Comparison of ENCODE assay signal across 14 mouse cellular contexts in genomic region chr9:48055246-48055645, GRCm38 (mm10).
DNase-seq lines count a peak whose midpoint lies in the region; ATAC-seq lines count a peak whose summit lies in the region.
"Had no signal": no experiment of that assay in that cellular context is flagged by ENCODE, and none has a peak within 500 bp of the region (broad histone marks: within the 10 kb centered on the region; RNA-seq: fewer than 3 reads in every experiment).

No protein-coding gene starts in this region.

- H3K4me2 ChIP-seq in kidney, embryonic 14.5 days (replicated peaks; ENCODE audit: low read depth, low read length): no peak overlapping the region
- no peak overlapping the region for H3K4me2 ChIP-seq in neural tube, embryonic 13.5 days
- H3K4me2 ChIP-seq: liver, embryonic 11.5 days had no signal

- no peaks in the 10 kb centered on the region for H3K9me3 ChIP-seq in kidney, embryonic 14.5 days (ENCODE audit: control insufficient read depth, low read length)
- H3K9me3 ChIP-seq in neural tube, embryonic 13.5 days: no peaks in the 10 kb centered on the region

- no peaks in the 10 kb centered on the region for H3K36me3 ChIP-seq in kidney, embryonic 14.5 days (ENCODE audit: control insufficient read depth, insufficient read depth, low read length)
- H3K36me3 ChIP-seq in neural tube, embryonic 13.5 days: no peaks in the 10 kb centered on the region

- H3K4me1 ChIP-seq in kidney, embryonic 14.5 days (ENCODE audit: control insufficient read depth, insufficient read depth, low read length): peaks cover 8% of the 10 kb centered on the region; the same call in 1 of the 2 replicates
- H3K4me1 ChIP-seq in neural tube, embryonic 13.5 days (replicated peaks): peaks cover 15% of the 10 kb centered on the region

- H3K9ac ChIP-seq in kidney, embryonic 14.5 days (ENCODE audit: low read depth, low read length): no peak overlapping the region
- H3K9ac ChIP-seq in neural tube, embryonic 13.5 days: no peak overlapping the region

- intact Hi-C loops in left cerebral cortex, postnatal 4 days (cut with DNase I): no loop called here

- H3K27ac ChIP-seq in kidney, embryonic 14.5 days (ENCODE audit: low read depth, low read length): peak overlapping the region; percentile 9; the same call in 1 of the 2 replicates
- H3K27ac ChIP-seq in neural tube, embryonic 13.5 days (replicated peaks): peak overlapping the region; percentile 47

- WGBS in kidney, embryonic 14.5 days: 23% methylated on average over 10 of the region's 10 CpGs
- 49% methylated on average over 10 of the region's 10 CpGs for WGBS in neural tube, embryonic 13.5 days

- peak; percentile 33 for DNase-seq in left cerebral cortex, postnatal 4 days
- DNase-seq in left cerebral cortex, adult 18-20 months (ENCODE audit: low spot score in 2 of 2): no peak
- DNase-seq in adrenal gland, postnatal 25 days: peak; percentile 67
- DNase-seq in spleen, postnatal 10 days (ENCODE audit: low spot score in 2 of 2): no peak
- DNase-seq: cerebellum, postnatal 36 days; gastrocnemius, postnatal 36 days; layer of hippocampus, postnatal 36 days; lung, postnatal 4 days had no signal

- peak; percentile 57 for ATAC-seq in kidney, embryonic 14.5 days (ENCODE audit: low FRiP score, low TSS enrichment)
- ATAC-seq in neural tube, embryonic 13.5 days (ENCODE audit: low read depth): peak; percentile 56
- ATAC-seq in megakaryocyte progenitor cell, adult 5-6 weeks (replicated peaks; ENCODE audit: poor library complexity): no peak
- ATAC-seq: CD4-positive, CD25-positive, alpha-beta regulatory T cell, adult 4 months; intestine, embryonic 16.5 days had no signal

- no peak overlapping the region for H3K4me3 ChIP-seq in kidney, embryonic 14.5 days (ENCODE audit: low read length)
- H3K4me3 ChIP-seq in neural tube, embryonic 13.5 days: no peak overlapping the region

- no peaks in the 10 kb centered on the region for H3K27me3 ChIP-seq in kidney, embryonic 14.5 days (ENCODE audit: control insufficient read depth, insufficient read depth, low read length)
- H3K27me3 ChIP-seq in neural tube, embryonic 13.5 days: no peaks in the 10 kb centered on the region

Comparison
In these comparisons a context has a peak if more than half of its experiments do, and no peak if none do; other contexts are left out.
1. DNase-seq: peak in left cerebral cortex, postnatal 4 days (single experiment) and adrenal gland, postnatal 25 days (single experiment); none in left cerebral cortex, adult 18-20 months (0 of 2) and spleen, postnatal 10 days (0 of 2).